Mouse (Mus musculus) neural tube, embryonic 12.5 days (tissue): ENCODE data around the gene Atg4a. TPM values are rescaled to one million over a fixed set of nuclear protein-coding genes. Genes with fewer than 3 reads are reported as not detected.

Experiments used
- ATAC-seq: fragments of 200-750 bp; cut with Nextera tagmentation; 2 replicates; pipeline ENCODE4 v1.8.0; 2017; ENCODE audit warnings: low read depth, mild to moderate bottlenecking, moderate TSS enrichment, moderate library complexity; ENCODE audit not compliant: low FRiP score
- H3K27ac ChIP-seq: fragments of 300-500 bp; sonication (generic); 2 replicates; pipeline ENCODE4 v1.5.1; 2016
- H3K27me3 ChIP-seq: fragments of 300-500 bp; sonication (generic); replicated peaks from 2 replicates; pipeline ENCODE4 v1.6.1; 2016; ENCODE audit warnings: mild to moderate bottlenecking
- H3K36me3 ChIP-seq: fragments of 300-500 bp; sonication (generic); 2 replicates; pipeline ENCODE4 v1.6.1; 2016; ENCODE audit warnings: mild to moderate bottlenecking
- H3K4me1 ChIP-seq: fragments of 300-500 bp; sonication (generic); 2 replicates; pipeline ENCODE4 v1.6.1; 2016
- H3K4me2 ChIP-seq: fragments of 300-500 bp; sonication (generic); replicated peaks from 2 replicates; pipeline ENCODE4 v1.6.1; 2016; ENCODE audit warnings: mild to moderate bottlenecking
- H3K4me3 ChIP-seq: fragments of 300-500 bp; sonication (generic); 2 replicates; pipeline ENCODE4 v1.5.1; 2016
- H3K9ac ChIP-seq: fragments of 300-500 bp; sonication (generic); 2 replicates; pipeline ENCODE4 v1.6.1; 2016; ENCODE audit warnings: mild to moderate bottlenecking
- H3K9me3 ChIP-seq: fragments of 300-500 bp; sonication (generic); 2 replicates; pipeline ENCODE4 v1.6.1; 2016; ENCODE audit warnings: mild to moderate bottlenecking
- WGBS: fragments of 180-500 bp; shearing (Covaris S2); methylation state at CpG from one replicate; pipeline ENCODE4 v1.1.7; 2016; 5-methylcytosine and 5-hydroxymethylcytosine counted together
- polyA plus RNA-seq: library from polyadenylated mRNA; unstranded; fragments of >200 nt; fragmentation: Nextera tagmentation; extraction: Ambion mirVana; gene quantifications from 2 replicates; pipeline ENCODE4 v1.2.1, GENCODE M21; 2016

Gene Atg4a
- polyA plus RNA-seq = 13.2 and 18.2 TPM in 2 replicates

DNA sequence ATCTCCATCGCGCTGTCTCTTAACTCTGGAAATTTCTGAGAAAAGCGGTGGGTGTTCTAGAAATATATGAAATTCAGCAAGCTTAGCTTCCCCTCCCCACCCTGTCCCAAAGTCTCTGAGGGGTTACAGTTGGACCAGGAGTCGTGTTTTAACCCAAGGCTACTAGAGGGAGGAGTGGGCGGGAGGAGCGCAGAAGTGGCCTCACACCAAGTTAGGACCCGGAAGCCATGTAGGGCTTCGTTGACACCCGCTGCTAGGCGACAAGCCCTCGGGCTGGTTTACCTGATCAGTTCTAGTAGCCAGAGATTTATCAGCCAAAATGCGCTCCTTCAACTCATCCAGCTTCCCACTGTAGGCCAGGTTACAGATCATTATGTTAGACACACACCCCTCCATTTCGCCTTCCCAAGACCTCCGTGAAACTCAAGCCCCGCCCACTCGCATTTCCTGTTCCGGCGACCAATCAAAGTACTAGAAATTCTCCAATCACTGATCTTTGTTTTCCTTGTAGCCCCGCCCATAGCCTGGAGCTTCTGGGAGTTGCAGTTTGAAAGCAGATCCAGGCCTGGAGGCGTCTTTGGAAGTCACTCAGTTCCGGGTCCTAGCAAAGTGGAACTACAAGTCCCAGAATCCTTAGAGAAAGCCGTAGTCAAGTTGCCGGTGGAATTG lies at the start of gene Atg4a, which contains the start of gene Psmd10:
Gene Atg4a, plus strand, starts transcription at position 636 of the 669 bp plus-strand sequence.
Gene Psmd10, minus strand, starts transcription at position 457 of the 669 bp plus-strand sequence.
- Histone ChIP-seq H3K9me3 (no peaks in the 10 kb centered on the region), H3K4me3 (peak within 1 kb of the TSS; percentile 49), H3K9ac (peak within 1 kb of the TSS; percentile 51), H3K4me1 (no peaks in the 10 kb centered on the region), H3K27me3 (no peaks in the 10 kb centered on the region), H3K4me2 (peak within 1 kb of the TSS; percentile 55), H3K27ac (no peak within 1 kb of the TSS), H3K36me3 (no peaks in the 10 kb centered on the region)
- 21% methylated on average over 23 of the region's 23 CpGs for WGBS
- ATAC-seq = peak; percentile 99

DNA sequence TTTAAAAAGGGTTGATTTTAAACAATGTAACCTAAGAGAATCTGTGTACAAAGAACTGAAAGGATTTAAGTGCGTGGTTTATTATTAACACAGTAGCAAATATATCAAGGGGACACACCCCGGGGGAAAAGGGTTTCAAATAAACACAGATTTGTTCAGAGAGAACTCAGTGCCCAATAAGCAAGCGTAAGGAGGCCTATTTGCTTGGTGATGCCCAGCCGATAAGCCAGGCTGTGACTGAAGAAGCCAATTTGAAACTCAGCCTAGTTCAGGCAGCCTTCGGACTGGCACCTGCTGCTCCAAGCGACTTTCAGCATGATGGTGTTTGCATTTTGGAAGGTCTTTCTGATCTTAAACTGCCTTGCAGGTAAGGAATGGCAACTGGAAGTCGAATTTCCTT lies 49.3 kb upstream of the Atg4a start, which contains the start of gene Vsig1:
Gene Vsig1, plus strand, starts transcription at position 249 of the 400 bp plus-strand sequence.
- Histone ChIP-seq H3K4me3 (no peak within 1 kb of the TSS), H3K27ac (no peak within 1 kb of the TSS), H3K4me2 (no peak within 1 kb of the TSS), H3K9ac (no peak within 1 kb of the TSS), H3K9me3 (no peaks in the 10 kb centered on the region), H3K36me3 (no peaks in the 10 kb centered on the region), H3K27me3 (no peaks in the 10 kb centered on the region), H3K4me1 (no peaks in the 10 kb centered on the region)
- no peak for ATAC-seq
- 70% methylated on average over 7 of the region's 7 CpGs for WGBS

DNA sequence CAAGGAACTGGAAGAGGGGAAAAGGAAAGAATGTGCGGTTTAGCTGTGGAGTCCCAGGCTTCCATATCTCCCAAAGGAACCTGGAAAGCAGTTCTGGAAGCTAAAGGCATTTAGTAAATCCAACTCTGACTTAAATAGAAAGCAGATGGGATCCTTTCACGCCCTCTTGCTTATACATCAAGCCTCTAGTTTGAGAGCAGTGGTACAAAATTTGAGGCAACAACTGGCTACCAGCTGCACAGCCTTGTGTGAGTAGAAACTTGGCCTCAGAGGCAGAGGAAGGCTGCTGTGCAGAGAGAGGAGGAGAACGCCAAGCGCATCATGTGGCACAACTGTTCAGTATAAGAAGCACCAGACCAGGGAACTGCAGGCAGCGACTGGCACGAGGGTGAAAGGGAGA lies 35.4 kb upstream of the Atg4a start:
- no peaks in the 10 kb centered on the region for H3K9me3 ChIP-seq
- peaks cover 13% of the 10 kb centered on the region; the same call in 1 of the 2 replicates for H3K27me3 ChIP-seq
- no peak overlapping the region for H3K4me2 ChIP-seq
- 83% methylated on average over 6 of the region's 6 CpGs for WGBS
- no peak overlapping the region for H3K4me3 ChIP-seq
- H3K4me1 ChIP-seq = no peaks in the 10 kb centered on the region
- ATAC-seq = no peak
- no peak overlapping the region for H3K27ac ChIP-seq
- H3K9ac ChIP-seq = no peak overlapping the region
- no peaks in the 10 kb centered on the region for H3K36me3 ChIP-seq

DNA sequence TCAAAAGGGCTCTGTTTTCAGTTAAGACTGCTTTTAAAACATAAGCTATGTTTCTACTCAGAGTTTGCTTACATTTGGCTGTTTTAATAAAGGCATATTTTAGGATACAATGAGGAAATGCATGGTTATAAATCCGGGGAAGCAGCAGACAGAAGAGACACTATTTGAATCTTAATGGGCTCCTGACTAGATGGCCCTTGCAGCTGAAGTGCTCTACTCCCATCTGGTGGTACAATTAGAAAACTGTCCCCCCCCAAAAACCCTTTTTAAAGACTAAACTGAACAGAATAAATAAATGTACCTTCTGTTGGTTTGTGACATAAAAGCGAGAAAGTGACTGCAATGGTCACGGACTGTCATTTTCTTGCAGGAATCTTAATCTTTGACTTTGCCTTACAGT lies 24.6 kb upstream of the Atg4a start:
- Histone ChIP-seq H3K9ac (no peak overlapping the region), H3K4me3 (no peak overlapping the region), H3K4me1 (no peaks in the 10 kb centered on the region), H3K4me2 (no peak overlapping the region), H3K27ac (no peak overlapping the region), H3K27me3 (0 out of 2 replicates have a peak, but pooled peaks cover 6% of the 10 kb centered on the region), H3K9me3 (no peaks in the 10 kb centered on the region), H3K36me3 (no peaks in the 10 kb centered on the region)
- 68% methylated on average over 3 of the region's 3 CpGs for WGBS
- no peak for ATAC-seq

DNA sequence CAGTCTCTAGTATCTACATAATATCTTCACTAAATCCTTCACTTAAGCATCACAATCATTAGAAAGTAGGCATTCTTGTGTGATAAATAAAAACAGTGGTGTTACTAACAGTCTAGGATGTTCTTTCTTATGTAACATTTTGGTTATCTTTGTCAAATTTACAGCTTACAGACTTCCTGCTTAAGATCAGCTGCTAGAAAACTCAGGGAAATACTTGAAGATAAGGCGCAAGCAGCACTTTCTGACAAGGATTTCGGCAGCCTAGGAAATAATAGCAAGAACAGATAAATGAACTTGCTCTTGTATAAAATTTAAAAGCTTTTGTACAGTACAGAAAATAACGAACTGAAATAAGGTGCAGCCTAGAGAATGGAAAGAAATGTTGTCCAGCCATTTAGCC lies 23.4 kb upstream of the Atg4a start:
- H3K9ac ChIP-seq = no peak overlapping the region
- no peak overlapping the region for H3K27ac ChIP-seq
- no peaks in the 10 kb centered on the region for H3K4me1 ChIP-seq
- H3K4me2 ChIP-seq = no peak overlapping the region
- ATAC-seq = no peak
- 0 out of 2 replicates have a peak, but pooled peaks cover 6% of the 10 kb centered on the region for H3K27me3 ChIP-seq
- 87% methylated on average over 3 of the region's 3 CpGs for WGBS
- H3K4me3 ChIP-seq = no peak overlapping the region
- H3K36me3 ChIP-seq = no peaks in the 10 kb centered on the region
- H3K9me3 ChIP-seq = no peaks in the 10 kb centered on the region

DNA sequence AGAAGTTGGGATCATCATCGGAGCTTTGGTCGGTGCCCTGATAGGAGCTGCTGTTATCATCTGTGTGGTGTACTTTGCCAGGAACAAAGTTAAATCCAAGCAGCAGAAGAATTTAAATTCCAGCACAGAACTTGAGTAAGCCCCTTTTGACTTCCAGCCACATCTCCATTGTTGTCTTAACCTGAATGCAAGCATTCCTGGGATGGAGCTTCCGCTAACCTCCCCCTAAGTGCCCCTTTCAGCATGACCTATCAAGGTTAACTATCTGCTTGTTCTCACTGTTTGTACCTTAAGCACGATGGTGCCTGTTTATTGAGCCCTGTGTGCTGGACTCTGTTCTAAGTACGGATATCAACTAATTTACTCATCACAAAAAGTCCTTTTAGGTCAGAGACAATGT lies 20.4 kb upstream of the Atg4a start:
- Histone ChIP-seq H3K4me1 (no peaks in the 10 kb centered on the region), H3K27ac (no peak overlapping the region), H3K9me3 (no peaks in the 10 kb centered on the region), H3K4me2 (no peak overlapping the region), H3K4me3 (no peak overlapping the region), H3K36me3 (no peaks in the 10 kb centered on the region), H3K27me3 (0 out of 2 replicates have a peak, but pooled peaks cover 6% of the 10 kb centered on the region), H3K9ac (no peak overlapping the region)
- WGBS = 72% methylated on average over 5 of the region's 5 CpGs
- no peak for ATAC-seq

DNA sequence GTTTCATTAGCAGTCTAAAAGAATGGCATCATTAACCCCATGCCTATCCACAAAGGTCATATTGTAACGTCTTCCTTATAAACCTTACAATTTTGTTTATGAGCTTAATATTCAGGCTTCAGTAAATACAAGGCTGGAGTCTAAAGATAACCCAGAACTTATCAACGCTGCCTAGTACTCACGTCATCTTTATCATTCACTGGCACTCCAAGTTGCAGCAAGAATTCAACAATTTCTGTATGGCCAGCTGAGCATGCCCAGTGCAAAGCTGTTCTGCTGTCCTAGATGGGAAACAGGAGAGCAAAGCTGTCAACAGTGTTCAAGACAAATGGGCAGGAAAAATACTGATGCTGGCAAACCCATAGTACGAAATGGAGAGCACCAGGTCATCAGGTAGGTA lies 3.1 kb upstream of the Atg4a start:
- H3K36me3 ChIP-seq = no peaks in the 10 kb centered on the region
- no peaks in the 10 kb centered on the region for H3K9me3 ChIP-seq
- no peak overlapping the region for H3K9ac ChIP-seq
- H3K4me1 ChIP-seq = no peaks in the 10 kb centered on the region
- no peak overlapping the region for H3K27ac ChIP-seq
- WGBS = 91% methylated on average over 4 of the region's 4 CpGs
- H3K4me2 ChIP-seq = no peak overlapping the region
- ATAC-seq = no peak
- no peak overlapping the region for H3K4me3 ChIP-seq
- no peaks in the 10 kb centered on the region for H3K27me3 ChIP-seq

DNA sequence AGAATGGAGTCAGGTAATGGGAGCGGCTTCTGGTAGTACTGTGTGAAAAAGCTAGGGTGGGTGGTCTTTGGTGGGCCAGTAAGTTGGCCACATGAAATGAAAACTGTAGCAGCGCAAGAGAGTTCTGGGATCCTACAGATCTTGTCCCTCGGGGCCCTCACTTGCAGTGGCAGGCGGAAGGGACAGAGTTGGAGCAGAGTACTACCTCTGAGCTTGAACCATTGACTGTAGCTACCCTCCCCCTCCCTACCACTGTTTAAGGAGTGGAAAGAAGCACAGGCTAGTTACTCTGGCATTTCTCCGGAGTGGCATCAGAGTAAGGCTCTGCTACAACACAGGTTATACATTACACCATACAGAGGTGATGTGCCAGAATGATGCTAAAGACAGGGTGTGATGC lies 252 bp downstream of the Atg4a start:
- H3K27me3 ChIP-seq = no peaks in the 10 kb centered on the region
- H3K36me3 ChIP-seq = no peaks in the 10 kb centered on the region
- no peaks in the 10 kb centered on the region for H3K9me3 ChIP-seq
- peak overlapping the region; percentile 55 for H3K4me2 ChIP-seq
- peak; percentile 80; the same call in 1 of the 2 replicates for ATAC-seq
- H3K9ac ChIP-seq = 0 out of 2 replicates have a peak overlapping the region, but pooled peaks have one; percentile 13
- 20% methylated on average over 5 of the region's 5 CpGs for WGBS
- H3K27ac ChIP-seq = no peak overlapping the region
- H3K4me1 ChIP-seq = no peaks in the 10 kb centered on the region
- H3K4me3 ChIP-seq = peak overlapping the region; percentile 41

DNA sequence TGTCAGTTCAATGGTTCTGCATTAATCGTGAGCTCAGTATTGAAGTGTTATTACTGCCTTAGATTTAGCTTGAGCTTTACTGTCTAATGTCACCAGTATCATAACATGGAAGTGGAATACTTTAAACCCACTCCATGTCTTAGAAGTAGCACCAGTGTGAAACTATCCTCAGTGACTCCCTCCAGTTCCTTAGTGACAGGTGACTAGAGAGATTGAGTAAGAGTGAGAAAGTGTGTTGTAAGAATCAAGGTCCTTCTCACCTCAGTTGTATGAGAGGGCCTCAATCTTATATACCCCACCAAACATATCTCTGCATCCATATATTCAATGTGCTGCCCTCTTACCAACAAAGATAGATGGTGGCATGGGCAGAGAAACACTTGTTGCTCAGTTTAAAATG lies 22.2 kb downstream of the Atg4a start:
- H3K27me3 ChIP-seq = peaks cover 10% of the 10 kb centered on the region; the same call in 1 of the 2 replicates
- 88% methylated on average over 1 of the region's 1 CpGs for WGBS

DNA sequence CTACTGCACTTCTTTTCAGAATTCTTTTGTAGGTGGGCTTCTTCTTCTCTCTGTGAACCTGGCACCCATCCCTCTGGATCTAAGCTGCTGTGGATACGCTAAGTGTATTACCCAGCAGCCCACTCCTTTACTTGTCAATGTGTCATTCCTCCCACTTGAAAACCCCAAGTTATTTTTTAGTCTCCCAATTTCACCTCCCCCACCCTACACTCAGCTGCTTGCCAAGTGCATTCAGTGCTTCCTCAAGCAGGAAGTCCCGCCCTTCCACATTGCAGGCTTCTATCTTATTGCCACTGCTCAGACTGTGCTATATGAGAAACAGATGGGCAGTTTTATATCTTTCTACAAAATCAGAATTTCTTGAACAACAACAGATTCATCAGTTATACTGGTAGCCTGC lies 22.8 kb downstream of the Atg4a start:
- H3K36me3 ChIP-seq = no peaks in the 10 kb centered on the region
- no peak overlapping the region for H3K27ac ChIP-seq
- H3K9ac ChIP-seq = no peak overlapping the region
- H3K27me3 ChIP-seq = peaks cover 10% of the 10 kb centered on the region; the same call in 1 of the 2 replicates
- no peak overlapping the region for H3K4me2 ChIP-seq
- no peaks in the 10 kb centered on the region for H3K9me3 ChIP-seq
- no peak overlapping the region for H3K4me3 ChIP-seq
- WGBS = 84% methylated on average over 2 of the region's 2 CpGs
- H3K4me1 ChIP-seq = no peaks in the 10 kb centered on the region
- ATAC-seq = no peak

More for the DNA sequence above, 22.2 kb downstream of the Atg4a start:
- no peaks in the 10 kb centered on the region for H3K9me3 ChIP-seq
- H3K4me3 ChIP-seq = no peak overlapping the region
- H3K9ac ChIP-seq = no peak overlapping the region
- no peaks in the 10 kb centered on the region for H3K36me3 ChIP-seq
- no peak overlapping the region for H3K27ac ChIP-seq
- H3K4me2 ChIP-seq = no peak overlapping the region
- no peaks in the 10 kb centered on the region for H3K4me1 ChIP-seq
- ATAC-seq = no peak

DNA sequence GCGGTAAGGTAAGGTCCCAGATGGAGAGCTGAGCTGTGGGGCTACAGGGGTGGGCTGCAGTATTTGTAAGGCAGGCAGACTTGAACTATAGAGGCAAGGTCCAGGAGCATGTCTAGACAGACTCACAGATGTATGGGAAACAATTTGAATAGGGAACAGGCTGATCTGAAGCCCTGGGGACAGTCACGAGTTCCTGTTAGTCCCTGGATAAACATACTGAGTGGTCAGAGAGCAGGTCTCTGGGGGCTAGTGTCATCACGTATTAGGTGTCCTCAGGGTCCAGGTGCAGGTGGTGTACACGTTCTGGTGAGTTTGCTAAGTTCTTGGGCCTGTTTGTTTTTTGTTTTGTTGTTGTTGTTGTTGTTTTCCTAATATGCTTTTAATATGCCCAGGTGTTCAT lies 23.5 kb downstream of the Atg4a start:
- H3K36me3 ChIP-seq = no peaks in the 10 kb centered on the region
- 76% methylated on average over 4 of the region's 4 CpGs for WGBS
- no peak overlapping the region for H3K4me2 ChIP-seq
- H3K4me3 ChIP-seq = no peak overlapping the region
- H3K9ac ChIP-seq = no peak overlapping the region
- H3K27ac ChIP-seq = no peak overlapping the region
- no peaks in the 10 kb centered on the region for H3K9me3 ChIP-seq
- no peak for ATAC-seq
- peaks cover 10% of the 10 kb centered on the region; the same call in 1 of the 2 replicates for H3K27me3 ChIP-seq
- H3K4me1 ChIP-seq = no peaks in the 10 kb centered on the region

DNA sequence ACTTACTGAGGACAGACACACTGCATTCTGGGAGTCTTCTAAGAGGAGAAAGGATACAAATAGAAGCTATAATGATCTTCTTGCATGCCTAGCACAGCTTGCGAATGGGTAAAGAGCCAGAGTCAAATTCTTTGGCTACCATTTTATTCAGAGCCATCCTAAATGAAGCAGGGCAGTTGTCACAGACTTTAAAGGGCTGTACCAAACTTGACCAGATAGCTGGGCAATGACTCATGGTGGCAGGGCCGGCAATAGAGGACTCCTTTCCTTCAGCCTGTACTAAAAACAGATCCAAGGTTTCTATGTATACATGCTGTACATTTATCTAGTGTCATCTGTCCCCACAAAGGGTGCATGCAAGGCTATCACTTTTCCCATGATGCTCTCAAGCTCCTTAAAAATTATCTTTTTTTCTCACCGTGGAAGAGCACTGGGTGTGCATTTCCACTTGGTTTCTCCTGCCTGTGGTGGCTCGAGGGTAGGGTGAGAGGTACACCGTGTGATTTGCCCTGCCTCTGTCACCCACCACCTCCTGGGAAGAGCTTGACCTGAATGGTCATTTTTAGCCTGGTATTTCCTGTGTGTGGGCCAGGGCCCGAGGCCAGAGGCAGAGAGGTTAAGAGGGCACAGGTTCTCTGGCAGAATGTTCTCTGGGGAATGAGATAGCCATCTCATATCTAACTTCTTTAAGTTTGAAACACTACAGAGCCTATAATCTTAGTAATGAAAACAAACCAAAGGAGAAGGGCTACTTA lies 26.7 kb downstream of the Atg4a start:
- Histone ChIP-seq H3K4me2 (no peak overlapping the region), H3K4me3 (no peak overlapping the region), H3K9me3 (no peaks in the 10 kb centered on the region), H3K9ac (no peak overlapping the region), H3K36me3 (no peaks in the 10 kb centered on the region), H3K4me1 (no peaks in the 10 kb centered on the region), H3K27me3 (peaks cover 10% of the 10 kb centered on the region; the same call in 1 of the 2 replicates), H3K27ac (no peak overlapping the region)
- 62% methylated on average over 6 of the region's 6 CpGs for WGBS
- no peak for ATAC-seq
